17 mouse cellular contexts compared by ENCODE assay signal in genomic region chr14:16728175-16728838, GRCm38 (mm10).
DNase-seq lines count a peak whose midpoint lies in the region; ATAC-seq and TF ChIP-seq lines count a peak whose summit lies in the region.
"Had no signal": no experiment of that assay in that cellular context is flagged by ENCODE, and none has a peak within 500 bp of the region (broad histone marks: within the 10 kb centered on the region; RNA-seq: fewer than 3 reads in every experiment).

No protein-coding gene starts in this region.

- DNase-seq in lung, adult 2 months = no peak
- peak; percentile 61 for DNase-seq in NIH3T3 (ENCODE audit: low read depth)
- DNase-seq in kidney, postnatal 14 days = peak; percentile 47
- no peak for DNase-seq in cerebellum, adult 18-20 months
- DNase-seq in gastrocnemius, adult 2 months = no peak
- DNase-seq: adrenal gland, postnatal 25 days; cerebellum, adult 8-10 months; forebrain, postnatal 0 days; heart, adult 18-20 months; lung, postnatal 10 days had no signal

- peak; percentile 38; the same call in 1 of the 2 replicates for ATAC-seq in hindbrain, embryonic 15.5 days (ENCODE audit: low FRiP score, low read depth)
- ATAC-seq in hindbrain, embryonic 12.5 days (ENCODE audit: low FRiP score) = no peak
- ATAC-seq in lung, embryonic 15.5 days (ENCODE audit: borderline replicate concordance, extremely low read depth, low FRiP score, low TSS enrichment) = peak; percentile 88
- ATAC-seq: activated CD4-positive, CD25-positive, alpha-beta regulatory T cell, adult 4 months; forebrain, postnatal 0 days had no signal

- no peaks in the 10 kb centered on the region for H3K27me3 ChIP-seq in hindbrain, embryonic 15.5 days
- H3K27me3 ChIP-seq in hindbrain, embryonic 12.5 days = peaks cover 4% of the 10 kb centered on the region; the same call in 1 of the 2 replicates
- H3K27me3 ChIP-seq in lung, embryonic 15.5 days = no peaks in the 10 kb centered on the region
- H3K27me3 ChIP-seq: embryonic facial prominence, embryonic 12.5 days; heart, embryonic 15.5 days had no signal

- peaks cover 5% of the 10 kb centered on the region for H3K4me1 ChIP-seq in hindbrain, embryonic 15.5 days (replicated peaks)
- H3K4me1 ChIP-seq in hindbrain, embryonic 12.5 days = peaks cover 12% of the 10 kb centered on the region
- H3K4me1 ChIP-seq in lung, embryonic 15.5 days = peaks cover 14% of the 10 kb centered on the region
- peaks cover 2% of the 10 kb centered on the region; the same call in 1 of the 2 replicates for H3K4me1 ChIP-seq in lung, adult 2 months (ENCODE audit: control insufficient read depth, insufficient read depth, low read length)

- H3K4me2 ChIP-seq in hindbrain, embryonic 15.5 days = no peak overlapping the region
- no peak overlapping the region for H3K4me2 ChIP-seq in hindbrain, embryonic 12.5 days (replicated peaks)
- H3K4me2 ChIP-seq in lung, embryonic 15.5 days = no peak overlapping the region
- H3K4me2 ChIP-seq: embryonic facial prominence, embryonic 12.5 days; heart, embryonic 15.5 days; liver, embryonic 11.5 days had no signal

- H3K27ac ChIP-seq in hindbrain, embryonic 15.5 days (replicated peaks) = no peak overlapping the region
- H3K27ac ChIP-seq in hindbrain, embryonic 12.5 days = no peak overlapping the region
- H3K27ac ChIP-seq in lung, embryonic 15.5 days = peak overlapping the region; percentile 64; the same call in 1 of the 2 replicates
- no peak overlapping the region for H3K27ac ChIP-seq in gastrocnemius, adult 2 months
- H3K27ac ChIP-seq: embryonic facial prominence, embryonic 12.5 days; heart, embryonic 15.5 days had no signal

- no peak overlapping the region for H3K4me3 ChIP-seq in hindbrain, embryonic 15.5 days
- no peak overlapping the region for H3K4me3 ChIP-seq in hindbrain, embryonic 12.5 days
- no peak overlapping the region for H3K4me3 ChIP-seq in lung, embryonic 15.5 days
- no peak overlapping the region for H3K4me3 ChIP-seq in lung, adult 2 months (replicated peaks; ENCODE audit: extremely low read depth, low read depth, low read length)
- H3K4me3 ChIP-seq in gastrocnemius, adult 2 months = no peak overlapping the region
- H3K4me3 ChIP-seq: embryonic facial prominence, embryonic 12.5 days; heart, embryonic 15.5 days had no signal

- no peak for TF ChIP-seq POLR2A in lung, adult 2 months (IDR thresholded peaks at IDR 0.05; ENCODE audit: borderline replicate concordance, extremely low read depth, low read depth, low read length)

- no peak for TF ChIP-seq CTCF in lung, adult 2 months (IDR thresholded peaks at IDR 0.05; ENCODE audit: insufficient read depth, low read length)
- no peak for TF ChIP-seq CTCF in gastrocnemius, adult 2 months (IDR thresholded peaks at IDR 0.05)

- WGBS in hindbrain, embryonic 15.5 days = 91% methylated on average over 2 of the region's 2 CpGs
- WGBS in hindbrain, embryonic 12.5 days = 89% methylated on average over 2 of the region's 2 CpGs
- 74% methylated on average over 2 of the region's 2 CpGs for WGBS in lung, embryonic 15.5 days
- WGBS in lung, adult 2 months = 74% methylated on average over 2 of the region's 2 CpGs

- no peaks in the 10 kb centered on the region for H3K36me3 ChIP-seq in hindbrain, embryonic 15.5 days
- H3K36me3 ChIP-seq in hindbrain, embryonic 12.5 days = no peaks in the 10 kb centered on the region
- H3K36me3 ChIP-seq in lung, embryonic 15.5 days = no peaks in the 10 kb centered on the region
- H3K36me3 ChIP-seq: embryonic facial prominence, embryonic 12.5 days; heart, embryonic 15.5 days had no signal

- no peak overlapping the region for H3K9ac ChIP-seq in hindbrain, embryonic 15.5 days
- H3K9ac ChIP-seq in hindbrain, embryonic 12.5 days = no peak overlapping the region
- H3K9ac ChIP-seq in lung, embryonic 15.5 days = no peak overlapping the region
- H3K9ac ChIP-seq: embryonic facial prominence, embryonic 12.5 days; forebrain, postnatal 0 days; heart, embryonic 15.5 days had no signal

- no peaks in the 10 kb centered on the region for H3K9me3 ChIP-seq in hindbrain, embryonic 15.5 days
- no peaks in the 10 kb centered on the region for H3K9me3 ChIP-seq in hindbrain, embryonic 12.5 days (replicated peaks)
- H3K9me3 ChIP-seq in lung, embryonic 15.5 days = no peaks in the 10 kb centered on the region
- H3K9me3 ChIP-seq: embryonic facial prominence, embryonic 12.5 days; heart, embryonic 15.5 days had no signal

- intact Hi-C loops in gastrocnemius, adult 2 months (cut with DNase I) = no loop called here

Comparison
In these comparisons a context has a peak if more than half of its experiments do, and no peak if none do; other contexts are left out.
1. DNase-seq: peak in NIH3T3 (single experiment) and kidney, postnatal 14 days (single experiment); none in lung, adult 2 months (single experiment), cerebellum, adult 18-20 months (0 of 2) and gastrocnemius, adult 2 months (single experiment).